Mouse (Mus musculus): Measurements from ENCODE around the gene Ergic1. TPM values are rescaled to one million over a fixed set of nuclear protein-coding genes. Genes with fewer than 3 reads are reported as not detected.

Ergic1 gene
- polyA plus RNA-seq, 1 experiment = 114 TPM

GRCm38 (mm10) chr17:26635951-26636350, 74.7 kb downstream of the Ergic1 start:
- Histone ChIP-seq H3K79me2 (ENCODE audit: control insufficient read depth, insufficient read depth) (no peaks in the 10 kb centered on the region), H3K36me3 (ENCODE audit: control insufficient read depth, insufficient read depth) (peaks cover 29% of the 10 kb centered on the region), H3ac (ENCODE audit: control insufficient read depth, insufficient read length, low read depth) (no peak overlapping the region), H3K4me3 (ENCODE audit: insufficient read depth, poor library complexity, severe bottlenecking) (no peak overlapping the region), H3K27me3 (ENCODE audit: control insufficient read depth, insufficient read depth, insufficient read length) (no peaks in the 10 kb centered on the region), H3K79me3 (ENCODE audit: low read depth) (no peaks in the 10 kb centered on the region)
- no peak for TF ChIP-seq USF1 (IDR thresholded peaks at IDR 0.05; ENCODE audit: low read depth)
- no peak for TF ChIP-seq MAX (IDR thresholded peaks at IDR 0.05)
- TF ChIP-seq MYOG (IDR thresholded peaks at IDR 0.05; ENCODE audit: control insufficient read depth, extremely low read depth, insufficient read length) = no peak
- TF ChIP-seq FOSL1 (IDR thresholded peaks at IDR 0.05; ENCODE audit: insufficient read depth, low read length, poor library complexity, severe bottlenecking) = no peak
- no peak for TF ChIP-seq CEBPB (IDR thresholded peaks at IDR 0.05; ENCODE audit: low read depth)
- TF ChIP-seq MYOD1 (IDR thresholded peaks at IDR 0.05; ENCODE audit: control insufficient read depth, insufficient read length, low read depth) = no peak
- no peak for TF ChIP-seq CTCF (IDR thresholded peaks at IDR 0.05; ENCODE audit: control insufficient read depth, insufficient read depth, insufficient read length)

DNA sequence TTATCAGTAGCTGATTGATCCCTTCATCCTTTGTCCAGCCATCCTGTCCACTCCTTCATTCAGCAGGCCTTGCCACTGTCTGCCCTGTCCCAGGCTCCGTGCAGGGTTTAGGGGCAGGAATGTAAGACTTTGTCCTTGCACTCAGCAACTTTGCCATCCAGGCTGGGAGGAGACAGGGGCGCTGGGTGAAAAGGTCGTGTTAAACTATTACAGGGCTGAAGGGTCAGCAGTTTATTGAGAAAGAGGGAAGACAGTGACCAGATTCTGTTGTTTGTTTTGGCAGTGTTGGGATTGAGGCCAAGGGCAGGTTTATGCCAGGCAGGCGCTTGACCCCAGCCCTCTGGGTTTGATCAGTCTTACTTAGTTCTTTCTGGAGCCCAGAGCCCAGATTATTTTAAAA, 76.6 kb downstream of the Ergic1 start:
- H3K36me3 ChIP-seq (ENCODE audit: control insufficient read depth, insufficient read depth) = peaks cover 41% of the 10 kb centered on the region

DNA sequence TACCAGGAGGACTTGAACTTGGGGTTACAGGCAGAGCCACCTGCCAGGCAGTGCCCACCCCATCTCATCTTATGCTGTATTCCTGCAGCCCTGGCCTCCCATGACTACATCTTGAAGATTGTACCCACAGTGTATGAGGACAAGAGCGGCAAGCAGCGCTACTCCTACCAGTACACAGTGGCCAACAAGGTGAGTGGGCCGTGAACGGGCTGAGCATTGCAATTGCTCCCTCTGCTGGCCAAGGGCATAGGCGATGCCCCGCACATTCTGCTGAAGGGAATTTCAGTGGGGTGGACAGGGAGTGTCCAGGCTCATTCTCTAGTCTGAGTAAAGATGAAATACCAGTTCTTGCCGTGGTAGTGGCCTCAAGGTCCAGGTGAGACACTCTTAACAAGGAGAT, 77.4 kb downstream of the Ergic1 start:
- Histone ChIP-seq H3K79me3 (ENCODE audit: low read depth) (no peaks in the 10 kb centered on the region), H3K36me3 (ENCODE audit: control insufficient read depth, insufficient read depth) (peaks cover 48% of the 10 kb centered on the region)
- no peak for TF ChIP-seq USF1 (IDR thresholded peaks at IDR 0.05; ENCODE audit: low read depth)
- TF ChIP-seq CTCF (IDR thresholded peaks at IDR 0.05; ENCODE audit: control insufficient read depth, insufficient read depth, insufficient read length) = peak; percentile 92
- no peak for TF ChIP-seq MYOG (IDR thresholded peaks at IDR 0.05; ENCODE audit: control insufficient read depth, extremely low read depth, insufficient read length)

More for the DNA sequence above, 76.6 kb downstream of the Ergic1 start:
- no peak overlapping the region for H3K4me3 ChIP-seq (ENCODE audit: insufficient read depth, poor library complexity, severe bottlenecking)
- H3K79me3 ChIP-seq (ENCODE audit: low read depth) = no peaks in the 10 kb centered on the region
- no peak for TF ChIP-seq CEBPB (IDR thresholded peaks at IDR 0.05; ENCODE audit: low read depth)
- no peak for TF ChIP-seq MYOD1 (IDR thresholded peaks at IDR 0.05; ENCODE audit: control insufficient read depth, insufficient read length, low read depth)
- no peak for TF ChIP-seq CTCF (IDR thresholded peaks at IDR 0.05; ENCODE audit: control insufficient read depth, insufficient read depth, insufficient read length)
- TF ChIP-seq MAX (IDR thresholded peaks at IDR 0.05) = no peak
- TF ChIP-seq FOSL1 (IDR thresholded peaks at IDR 0.05; ENCODE audit: insufficient read depth, low read length, poor library complexity, severe bottlenecking) = no peak
- no peak for TF ChIP-seq MYOG (IDR thresholded peaks at IDR 0.05; ENCODE audit: control insufficient read depth, extremely low read depth, insufficient read length)
- no peak for TF ChIP-seq USF1 (IDR thresholded peaks at IDR 0.05; ENCODE audit: low read depth)
- no peaks in the 10 kb centered on the region for H3K27me3 ChIP-seq (ENCODE audit: control insufficient read depth, insufficient read depth, insufficient read length)
- H3ac ChIP-seq (ENCODE audit: control insufficient read depth, insufficient read length, low read depth) = peak overlapping the region; percentile 21
- H3K79me2 ChIP-seq (ENCODE audit: control insufficient read depth, insufficient read depth) = no peaks in the 10 kb centered on the region

GRCm38 (mm10) chr17:26639791-26640190, 78.5 kb downstream of the Ergic1 start:
- peaks cover 59% of the 10 kb centered on the region for H3K36me3 ChIP-seq (ENCODE audit: control insufficient read depth, insufficient read depth)
- TF ChIP-seq MYOG (IDR thresholded peaks at IDR 0.05; ENCODE audit: control insufficient read depth, extremely low read depth, insufficient read length) = no peak
- TF ChIP-seq FOSL1 (IDR thresholded peaks at IDR 0.05; ENCODE audit: insufficient read depth, low read length, poor library complexity, severe bottlenecking) = no peak
- no peak for TF ChIP-seq CTCF (IDR thresholded peaks at IDR 0.05; ENCODE audit: control insufficient read depth, insufficient read depth, insufficient read length)
- no peak for TF ChIP-seq CEBPB (IDR thresholded peaks at IDR 0.05; ENCODE audit: low read depth)
- no peak for TF ChIP-seq MYOD1 (IDR thresholded peaks at IDR 0.05; ENCODE audit: control insufficient read depth, insufficient read length, low read depth)
- TF ChIP-seq USF1 (IDR thresholded peaks at IDR 0.05; ENCODE audit: low read depth) = no peak
- no peak for TF ChIP-seq MAX (IDR thresholded peaks at IDR 0.05)

More for the DNA sequence above, 77.4 kb downstream of the Ergic1 start:
- no peak overlapping the region for H3ac ChIP-seq (ENCODE audit: control insufficient read depth, insufficient read length, low read depth)
- no peak overlapping the region for H3K4me3 ChIP-seq (ENCODE audit: insufficient read depth, poor library complexity, severe bottlenecking)
- no peaks in the 10 kb centered on the region for H3K79me2 ChIP-seq (ENCODE audit: control insufficient read depth, insufficient read depth)
- H3K27me3 ChIP-seq (ENCODE audit: control insufficient read depth, insufficient read depth, insufficient read length) = no peaks in the 10 kb centered on the region

GRCm38 (mm10) chr17:26640286-26640740, 79.0 kb downstream of the Ergic1 start:
- Histone ChIP-seq H3K79me2 (ENCODE audit: control insufficient read depth, insufficient read depth) (no peaks in the 10 kb centered on the region), H3K27me3 (ENCODE audit: control insufficient read depth, insufficient read depth, insufficient read length) (no peaks in the 10 kb centered on the region), H3K79me3 (ENCODE audit: low read depth) (no peaks in the 10 kb centered on the region), H3ac (ENCODE audit: control insufficient read depth, insufficient read length, low read depth) (no peak overlapping the region), H3K4me3 (ENCODE audit: insufficient read depth, poor library complexity, severe bottlenecking) (no peak overlapping the region), H3K36me3 (ENCODE audit: control insufficient read depth, insufficient read depth) (peaks cover 63% of the 10 kb centered on the region)
- no peak for TF ChIP-seq CEBPB (IDR thresholded peaks at IDR 0.05; ENCODE audit: low read depth)
- TF ChIP-seq FOSL1 (IDR thresholded peaks at IDR 0.05; ENCODE audit: insufficient read depth, low read length, poor library complexity, severe bottlenecking) = no peak
- no peak for TF ChIP-seq MYOD1 (IDR thresholded peaks at IDR 0.05; ENCODE audit: control insufficient read depth, insufficient read length, low read depth)
- TF ChIP-seq USF1 (IDR thresholded peaks at IDR 0.05; ENCODE audit: low read depth) = no peak
- no peak for TF ChIP-seq MAX (IDR thresholded peaks at IDR 0.05)
- no peak for TF ChIP-seq MYOG (IDR thresholded peaks at IDR 0.05; ENCODE audit: control insufficient read depth, extremely low read depth, insufficient read length)
- no peak for TF ChIP-seq CTCF (IDR thresholded peaks at IDR 0.05; ENCODE audit: control insufficient read depth, insufficient read depth, insufficient read length)

More at GRCm38 (mm10) chr17:26639791-26640190, 78.5 kb downstream of the Ergic1 start:
- Histone ChIP-seq H3K27me3 (ENCODE audit: control insufficient read depth, insufficient read depth, insufficient read length) (no peaks in the 10 kb centered on the region), H3K79me3 (ENCODE audit: low read depth) (no peaks in the 10 kb centered on the region), H3K4me3 (ENCODE audit: insufficient read depth, poor library complexity, severe bottlenecking) (no peak overlapping the region), H3K79me2 (ENCODE audit: control insufficient read depth, insufficient read depth) (no peaks in the 10 kb centered on the region), H3ac (ENCODE audit: control insufficient read depth, insufficient read length, low read depth) (no peak overlapping the region)

GRCm38 (mm10) chr17:26643456-26643855, 82.2 kb downstream of the Ergic1 start:
- H3K36me3 ChIP-seq (ENCODE audit: control insufficient read depth, insufficient read depth) = peaks cover 65% of the 10 kb centered on the region
- TF ChIP-seq MYOG (IDR thresholded peaks at IDR 0.05; ENCODE audit: control insufficient read depth, extremely low read depth, insufficient read length) (no peak), MAX (IDR thresholded peaks at IDR 0.05) (no peak), CTCF (IDR thresholded peaks at IDR 0.05; ENCODE audit: control insufficient read depth, insufficient read depth, insufficient read length) (no peak), FOSL1 (IDR thresholded peaks at IDR 0.05; ENCODE audit: insufficient read depth, low read length, poor library complexity, severe bottlenecking) (no peak), MYOD1 (IDR thresholded peaks at IDR 0.05; ENCODE audit: control insufficient read depth, insufficient read length, low read depth) (no peak), CEBPB (IDR thresholded peaks at IDR 0.05; ENCODE audit: low read depth) (no peak), USF1 (IDR thresholded peaks at IDR 0.05; ENCODE audit: low read depth) (no peak)

More at GRCm38 (mm10) chr17:26643456-26643855, 82.2 kb downstream of the Ergic1 start:
- Histone ChIP-seq H3ac (ENCODE audit: control insufficient read depth, insufficient read length, low read depth) (no peak overlapping the region), H3K27me3 (ENCODE audit: control insufficient read depth, insufficient read depth, insufficient read length) (no peaks in the 10 kb centered on the region), H3K79me3 (ENCODE audit: low read depth) (no peaks in the 10 kb centered on the region), H3K4me3 (ENCODE audit: insufficient read depth, poor library complexity, severe bottlenecking) (no peak overlapping the region), H3K79me2 (ENCODE audit: control insufficient read depth, insufficient read depth) (no peaks in the 10 kb centered on the region)
